Mouse (Mus musculus): ENCODE measurements around the gene Supt6.

Supt6 gene

DNA sequence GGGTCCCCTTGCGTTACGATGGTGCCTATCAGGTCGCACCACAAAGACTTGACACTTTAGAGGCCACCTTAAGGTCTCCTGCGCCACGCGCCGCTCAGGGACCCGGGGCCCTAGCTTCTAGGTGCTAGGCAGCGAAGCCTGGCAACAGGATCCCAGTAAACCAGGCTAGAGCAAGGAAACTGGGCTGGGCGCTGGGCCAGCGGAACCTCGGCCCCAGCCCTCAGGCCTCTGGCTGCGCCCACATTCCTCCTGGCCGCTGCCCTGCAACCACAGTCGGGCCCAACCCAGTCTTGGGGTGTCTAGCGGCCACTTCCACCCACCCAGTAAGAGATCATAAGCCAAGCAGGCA is 80.1 kb downstream of the Supt6 start:
- no peak for DNase-seq

DNA sequence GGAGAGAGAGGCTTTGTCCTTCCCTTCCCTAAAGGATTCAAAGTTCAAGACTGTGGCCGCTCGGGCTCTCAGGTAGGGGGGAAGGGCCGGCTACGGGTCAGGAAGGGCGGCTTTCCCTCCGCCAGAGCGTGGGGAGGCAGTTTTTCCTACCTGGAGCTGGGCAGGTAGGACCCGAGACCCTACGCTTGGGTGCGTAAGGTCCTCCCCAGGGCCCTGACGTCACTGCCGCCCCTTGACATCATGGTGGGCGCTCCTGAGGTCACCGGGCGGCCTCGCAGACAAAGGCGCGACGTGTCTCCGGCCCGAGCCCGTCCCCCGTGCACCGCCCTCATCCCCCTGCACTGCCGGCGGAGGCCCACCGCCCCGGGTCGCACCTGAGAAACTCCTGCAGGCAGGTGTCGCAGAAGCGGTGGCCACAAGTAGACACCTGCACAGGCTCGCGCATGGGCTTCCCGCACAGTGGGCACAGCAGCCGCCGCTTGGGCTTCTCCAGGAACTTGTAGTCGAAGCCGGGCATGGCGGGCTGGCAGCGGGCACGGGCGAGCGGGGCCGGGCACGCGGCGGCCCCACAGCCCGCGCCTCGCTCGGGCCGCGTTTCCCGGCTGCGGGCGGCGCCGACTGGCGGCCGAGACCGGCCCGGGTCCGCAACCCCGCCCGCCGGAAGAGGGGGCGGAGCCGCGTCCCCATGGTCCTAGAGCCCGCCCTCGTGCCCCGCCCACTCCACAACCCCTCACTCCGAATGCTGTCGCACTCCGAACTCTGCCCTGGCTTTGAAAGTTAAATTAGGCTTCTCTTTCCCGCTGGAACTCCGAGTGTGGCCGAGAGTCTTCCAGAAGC is 80.6 kb downstream of the Supt6 start, which contains the start of gene Traf4:
Traf4 (minus strand) TSS at position 666 of the 837 bp plus-strand sequence.
- peak; percentile 93 for DNase-seq

DNA sequence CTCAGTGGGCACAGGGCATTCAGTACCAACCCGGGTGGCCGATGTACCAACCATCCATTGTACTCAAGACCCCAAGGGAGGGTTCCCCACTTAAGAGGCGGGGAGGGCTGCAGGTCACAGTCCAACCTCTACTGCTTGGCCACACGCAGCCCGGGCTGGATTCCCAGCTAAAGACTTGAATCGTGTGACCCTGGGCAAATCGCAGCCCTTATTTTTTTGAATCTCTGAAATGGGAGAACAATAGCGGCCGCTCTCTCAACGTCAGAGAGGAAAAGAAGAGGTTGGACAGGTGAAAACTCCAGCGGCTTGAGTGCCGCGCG is 81.2 kb downstream of the Supt6 start:
- DNase-seq: no peak

DNA sequence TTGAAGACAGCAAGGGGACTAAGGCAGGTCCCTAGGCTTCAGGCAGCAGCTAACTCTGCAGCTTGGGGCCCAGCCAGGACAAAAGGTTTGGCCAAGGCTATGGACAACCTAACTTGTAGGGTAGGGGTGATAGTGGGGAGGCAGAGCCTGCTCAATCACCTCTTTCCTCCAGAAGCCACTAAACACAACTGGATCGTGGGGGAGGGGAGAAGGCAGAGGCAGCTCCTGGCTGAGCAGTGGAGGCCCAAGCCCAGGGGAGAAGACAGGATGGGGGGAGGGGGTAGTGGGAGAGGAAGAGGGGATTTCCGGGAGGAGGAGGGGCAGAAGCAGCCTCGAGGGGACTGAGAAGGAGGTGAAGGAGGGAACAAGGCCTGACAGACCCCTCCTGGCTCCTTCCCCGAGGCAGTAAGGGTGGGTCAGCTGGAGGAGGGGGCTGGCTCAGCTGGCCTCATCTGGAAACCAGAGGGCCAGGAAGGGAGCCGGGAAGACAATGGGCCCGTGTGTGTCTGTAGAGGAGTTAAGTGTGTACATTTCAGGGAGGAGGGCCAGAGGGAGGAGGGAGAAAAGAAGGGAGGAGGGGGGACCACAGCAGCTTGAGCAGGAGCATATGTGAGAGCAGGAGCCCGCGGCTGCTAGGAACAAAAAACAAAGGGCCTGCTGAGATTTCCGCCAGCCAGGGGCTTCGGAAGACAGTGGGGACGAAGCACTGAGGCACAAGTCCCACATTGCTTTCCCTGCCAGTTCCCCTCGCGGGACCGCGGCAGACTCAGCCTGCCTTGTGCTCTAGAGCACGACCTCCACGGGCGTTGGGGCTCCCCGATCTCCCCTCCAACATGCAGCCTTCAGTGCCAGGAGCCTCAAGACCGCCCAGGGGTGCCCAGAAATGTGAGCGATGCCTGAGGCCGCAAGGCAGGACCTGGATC is 81.8 kb downstream of the Supt6 start:
- peak; percentile 88 for DNase-seq

DNA sequence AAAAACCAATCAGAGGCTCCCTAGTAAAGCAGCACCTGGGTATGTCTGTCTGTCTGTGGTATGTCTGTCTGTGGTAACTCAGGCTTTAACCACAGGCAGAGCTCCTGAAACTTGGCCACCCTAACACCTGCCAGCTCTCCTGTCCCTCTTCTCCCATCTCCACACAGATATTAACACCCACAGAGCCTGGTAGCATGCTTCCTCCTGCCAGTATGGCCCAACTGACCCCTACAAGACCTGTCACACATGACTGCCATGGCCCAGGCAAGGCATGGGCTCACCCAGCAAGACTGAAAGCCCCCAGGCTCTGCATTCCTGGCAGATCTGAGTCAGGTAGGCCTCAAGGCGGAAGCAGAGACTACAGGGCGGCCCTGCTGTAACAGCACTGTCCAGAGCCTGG is 82.7 kb downstream of the Supt6 start:
- DNase-seq: no peak

DNA sequence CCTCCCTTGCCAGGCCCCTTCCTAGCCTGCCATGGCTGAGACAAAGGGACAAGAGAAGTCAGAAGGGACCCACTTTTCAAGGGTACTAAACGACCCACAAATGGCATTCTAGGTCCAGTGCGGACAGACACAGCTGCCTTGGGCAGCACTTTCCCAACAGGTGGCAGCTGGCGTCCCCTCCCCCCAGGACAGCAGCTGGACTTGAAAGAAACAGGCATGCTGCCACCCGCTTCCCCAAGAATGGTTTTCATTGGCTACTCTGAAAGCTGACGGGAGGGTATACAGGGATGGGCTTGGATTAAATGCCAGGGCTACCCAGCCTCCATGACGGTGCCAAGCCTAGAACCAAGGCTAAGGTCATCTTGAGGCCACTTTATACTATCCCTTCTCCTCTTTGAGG is 83.3 kb downstream of the Supt6 start:
- no peak for DNase-seq

DNA sequence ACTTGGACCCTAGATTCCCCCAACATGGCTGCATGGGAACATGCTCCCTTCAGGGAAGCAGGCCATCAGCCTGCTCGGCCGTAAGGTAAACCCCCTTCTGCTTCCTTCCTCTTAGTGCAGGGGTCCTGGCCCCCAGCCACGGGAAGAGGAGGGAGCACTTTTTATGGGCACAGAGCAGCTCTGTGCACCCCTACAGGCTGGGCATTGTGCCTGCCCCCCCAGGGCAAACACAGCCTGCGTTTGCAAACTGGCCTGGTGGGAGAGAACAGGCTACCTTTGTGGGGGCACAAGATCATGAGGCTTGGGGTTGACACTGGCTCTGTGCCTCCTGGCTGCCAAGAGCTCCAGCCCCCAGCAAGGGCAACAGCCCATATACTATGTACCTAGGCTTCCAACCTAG is 83.8 kb downstream of the Supt6 start:
- DNase-seq: no peak

DNA sequence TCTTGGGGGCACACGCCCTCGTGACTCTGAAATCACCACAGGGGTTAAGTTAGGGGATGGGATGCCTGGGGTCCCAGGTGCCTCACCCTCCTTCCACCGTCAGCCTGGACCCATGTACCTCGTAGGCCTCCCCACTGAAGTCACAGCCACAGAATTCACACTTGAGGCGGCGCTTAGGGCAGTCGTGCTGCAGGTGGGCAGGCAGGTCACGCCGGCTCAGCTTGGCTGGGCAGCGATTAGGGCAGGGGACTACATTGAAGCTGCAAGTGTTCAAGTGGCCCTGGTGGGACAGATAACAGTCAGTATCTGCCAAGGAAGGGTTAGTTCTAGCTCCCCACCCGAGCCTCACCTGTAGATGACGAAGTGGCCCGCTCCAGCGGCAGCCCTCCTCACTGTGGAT is 84.6 kb downstream of the Supt6 start:
- DNase-seq: no peak

DNA sequence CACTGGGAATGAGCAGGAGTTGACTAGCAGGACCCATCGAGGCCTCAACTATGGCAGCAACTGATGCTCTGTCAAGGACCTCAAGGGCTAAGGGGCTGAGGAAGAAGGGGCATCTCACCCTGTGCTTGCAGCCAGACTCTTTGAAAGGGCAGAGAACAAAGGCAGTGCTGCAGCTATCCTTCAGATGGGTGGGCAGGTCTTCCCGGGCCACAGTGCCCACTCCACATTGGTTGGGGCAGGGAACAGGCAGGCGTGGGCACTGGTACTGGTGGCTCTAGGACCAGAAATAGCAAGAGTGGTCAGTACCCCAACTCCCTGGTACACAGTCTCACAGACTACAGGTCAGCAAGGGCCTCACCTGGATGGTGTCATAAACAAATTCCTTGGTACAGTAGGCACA is 85.1 kb downstream of the Supt6 start:
- DNase-seq: no peak

DNA sequence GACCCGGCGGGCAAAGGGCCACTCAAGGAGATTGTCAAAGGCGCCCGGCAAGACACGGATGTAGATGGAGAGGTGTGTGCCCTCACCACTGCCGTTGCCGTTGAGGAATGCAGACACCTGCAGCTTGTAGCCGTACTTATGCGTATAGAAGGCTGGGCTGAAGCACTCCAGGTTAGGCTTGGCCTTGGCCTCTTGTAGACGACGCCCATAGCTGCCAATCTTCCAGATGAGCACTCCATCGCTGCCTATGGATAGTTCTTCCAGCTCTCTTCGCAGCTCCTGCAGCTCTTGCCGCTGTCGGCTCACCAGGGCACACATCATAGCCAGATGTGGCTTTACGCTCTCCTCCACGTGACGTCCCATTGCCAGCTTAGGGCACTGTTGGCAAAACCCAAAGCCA is 85.6 kb downstream of the Supt6 start:
- no peak for DNase-seq

DNA sequence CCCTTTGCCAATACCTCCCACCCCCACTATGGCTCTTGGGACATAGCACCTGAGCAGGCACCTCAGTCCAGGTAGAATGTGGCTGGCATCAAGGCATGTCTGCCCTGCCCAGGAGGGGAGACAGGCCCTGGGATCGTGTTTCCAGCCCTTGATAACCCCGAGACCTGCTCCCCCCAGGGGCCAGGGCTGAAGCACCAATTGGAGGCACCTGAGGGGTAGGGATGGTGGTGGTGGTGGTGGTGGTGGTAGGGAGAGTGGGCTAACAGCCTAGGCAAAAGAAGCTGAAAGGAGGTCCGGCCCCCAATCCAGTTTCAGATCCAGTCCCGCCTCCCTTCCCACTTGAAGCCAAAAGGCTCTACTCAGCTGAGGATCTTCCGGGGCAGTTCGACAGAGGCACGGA is 86.2 kb downstream of the Supt6 start:
- DNase-seq: no peak

DNA sequence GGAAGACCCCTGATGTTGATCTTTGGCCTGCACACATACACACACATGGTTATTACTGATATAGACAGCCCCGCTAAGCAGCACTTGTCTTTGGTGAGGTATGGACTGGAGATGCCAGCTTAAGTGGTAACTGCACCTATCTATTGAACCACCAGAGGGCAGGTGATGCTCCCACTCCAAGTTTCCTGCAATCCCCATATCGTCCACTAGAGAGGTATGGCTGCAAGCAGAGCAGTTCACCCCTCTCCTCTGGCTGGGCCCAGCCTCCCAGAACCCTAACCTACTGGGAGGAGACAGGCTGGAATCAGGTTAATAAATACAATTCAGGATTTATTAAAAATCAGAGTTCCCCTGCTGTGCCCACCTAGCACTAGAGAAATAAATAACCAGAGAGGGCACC is 86.7 kb downstream of the Supt6 start:
- peak; percentile 87 for DNase-seq

Measured in thymus, postnatal 14 days (tissue).